In the genomic region with DNA sequence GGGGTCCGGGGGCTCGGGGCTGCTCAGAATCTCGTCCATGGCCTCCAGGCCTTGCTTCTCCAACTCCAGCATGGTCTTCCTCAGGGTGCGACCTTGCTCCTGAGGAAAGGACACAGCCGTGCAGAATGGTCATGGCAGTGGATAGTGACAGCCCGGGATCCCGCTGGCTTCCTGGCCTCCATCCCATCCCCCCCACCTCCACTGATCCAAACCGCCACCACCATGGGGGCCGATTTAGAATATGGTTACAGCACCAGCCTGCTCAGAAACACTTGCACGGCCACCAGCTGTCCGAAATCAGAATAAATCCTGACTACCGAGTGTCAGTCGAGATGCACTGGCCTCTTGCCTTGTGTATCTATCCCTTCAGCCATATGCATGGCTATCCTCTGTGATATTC, we compare ENCODE assay signal across 14 mouse cellular contexts. TPM values are rescaled to one million over a fixed set of nuclear protein-coding genes. Genes with fewer than 3 reads are reported as not detected.
DNase-seq lines count a peak whose midpoint lies in the region; ATAC-seq lines count a peak whose summit lies in the region.
"Had no signal": no experiment of that assay in that cellular context is flagged by ENCODE, and none has a peak within 500 bp of the region (broad histone marks: within the 10 kb centered on the region; RNA-seq: fewer than 3 reads in every experiment).

No protein-coding gene starts in this region.

- H3K4me2 ChIP-seq in forebrain, embryonic 13.5 days, result no peak overlapping the region
- no peak overlapping the region for H3K4me2 ChIP-seq in forebrain, embryonic 15.5 days (replicated peaks)
- H3K4me2 ChIP-seq in hindbrain, embryonic 11.5 days (replicated peaks; ENCODE audit: low read depth, low read length), result no peak overlapping the region
- H3K4me2 ChIP-seq in midbrain, embryonic 12.5 days (replicated peaks), result no peak overlapping the region
- H3K4me2 ChIP-seq: neural tube, embryonic 12.5 days had no signal

- no peak overlapping the region for H3K4me3 ChIP-seq in forebrain, embryonic 13.5 days
- H3K4me3 ChIP-seq in forebrain, embryonic 15.5 days, result no peak overlapping the region
- no peak overlapping the region for H3K4me3 ChIP-seq in hindbrain, embryonic 11.5 days (ENCODE audit: low read depth, low read length)
- no peak overlapping the region for H3K4me3 ChIP-seq in midbrain, embryonic 12.5 days
- H3K4me3 ChIP-seq: erythroblast, embryonic 14.5 days; neural tube, embryonic 12.5 days had no signal

- H3K27me3 ChIP-seq in forebrain, embryonic 13.5 days, result no peaks in the 10 kb centered on the region
- no peaks in the 10 kb centered on the region for H3K27me3 ChIP-seq in forebrain, embryonic 15.5 days
- H3K27me3 ChIP-seq in hindbrain, embryonic 11.5 days (ENCODE audit: control insufficient read depth, insufficient read depth, low read length), result no peaks in the 10 kb centered on the region
- no peaks in the 10 kb centered on the region for H3K27me3 ChIP-seq in midbrain, embryonic 12.5 days
- H3K27me3 ChIP-seq: neural tube, embryonic 12.5 days had no signal

- no peaks in the 10 kb centered on the region for H3K9me3 ChIP-seq in forebrain, embryonic 13.5 days (replicated peaks)
- no peaks in the 10 kb centered on the region for H3K9me3 ChIP-seq in forebrain, embryonic 15.5 days
- H3K9me3 ChIP-seq in hindbrain, embryonic 11.5 days (ENCODE audit: control insufficient read depth, low read length), result no peaks in the 10 kb centered on the region
- no peaks in the 10 kb centered on the region for H3K9me3 ChIP-seq in midbrain, embryonic 12.5 days
- H3K9me3 ChIP-seq: neural tube, embryonic 12.5 days had no signal

- no peak overlapping the region for H3K9ac ChIP-seq in forebrain, embryonic 13.5 days
- H3K9ac ChIP-seq in forebrain, embryonic 15.5 days (replicated peaks), result no peak overlapping the region
- H3K9ac ChIP-seq in hindbrain, embryonic 11.5 days (ENCODE audit: low read depth, low read length), result no peak overlapping the region
- no peak overlapping the region for H3K9ac ChIP-seq in midbrain, embryonic 12.5 days (replicated peaks)
- H3K9ac ChIP-seq: liver, postnatal 0 days; neural tube, embryonic 12.5 days had no signal

- H3K36me3 ChIP-seq in forebrain, embryonic 13.5 days (ENCODE audit: poor library complexity, severe bottlenecking), result peaks cover 78% of the 10 kb centered on the region
- H3K36me3 ChIP-seq in forebrain, embryonic 15.5 days, result peaks cover 25% of the 10 kb centered on the region
- no peaks in the 10 kb centered on the region for H3K36me3 ChIP-seq in hindbrain, embryonic 11.5 days (ENCODE audit: control insufficient read depth, insufficient read depth, low read length)
- peaks cover 33% of the 10 kb centered on the region for H3K36me3 ChIP-seq in midbrain, embryonic 12.5 days

- peak; percentile 51 for DNase-seq in cerebellum, adult 9-10 months
- DNase-seq in hindbrain, embryonic 11.5 days (ENCODE audit: low spot score), result no peak
- no peak for DNase-seq in urinary bladder, postnatal 4 days (ENCODE audit: low spot score in 2 of 2)
- no peak for DNase-seq in kidney, adult 9 months
- no peak for DNase-seq in right cerebral cortex, postnatal 10 days (ENCODE audit: low spot score in 2 of 2)
- DNase-seq: adrenal gland, postnatal 14 days; heart, postnatal 4 days; kidney, adult 8-10 months; liver, postnatal 0 days had no signal

- peaks cover 24% of the 10 kb centered on the region for H3K4me1 ChIP-seq in forebrain, embryonic 13.5 days
- peaks cover 21% of the 10 kb centered on the region for H3K4me1 ChIP-seq in forebrain, embryonic 15.5 days
- peaks cover 4% of the 10 kb centered on the region; the same call in 1 of the 2 replicates for H3K4me1 ChIP-seq in hindbrain, embryonic 11.5 days (replicated peaks; ENCODE audit: control insufficient read depth, insufficient read depth, low read length)
- H3K4me1 ChIP-seq in midbrain, embryonic 12.5 days, result peaks cover 22% of the 10 kb centered on the region

- WGBS in forebrain, embryonic 13.5 days, result 91% methylated on average over 13 of the region's 13 CpGs
- WGBS in forebrain, embryonic 15.5 days, result 88% methylated on average over 13 of the region's 13 CpGs
- 89% methylated on average over 13 of the region's 13 CpGs for WGBS in hindbrain, embryonic 11.5 days
- 88% methylated on average over 13 of the region's 13 CpGs for WGBS in midbrain, embryonic 12.5 days

- 0 out of 2 replicates have a peak, but pooled peaks have one; percentile 14 for ATAC-seq in forebrain, embryonic 13.5 days
- ATAC-seq in forebrain, embryonic 15.5 days (replicated peaks), result no peak
- ATAC-seq in hindbrain, embryonic 11.5 days (ENCODE audit: low FRiP score), result peak; percentile 13; the same call in 1 of the 2 replicates
- 0 out of 2 replicates have a peak, but pooled peaks have one; percentile 5 for ATAC-seq in midbrain, embryonic 12.5 days (ENCODE audit: low FRiP score, low read depth)
- ATAC-seq: liver, postnatal 0 days had no signal

- peak overlapping the region; percentile 76 for H3K27ac ChIP-seq in forebrain, embryonic 13.5 days
- H3K27ac ChIP-seq in forebrain, embryonic 15.5 days (replicated peaks), result no peak overlapping the region
- peak overlapping the region; percentile 62; the same call in 1 of the 2 replicates for H3K27ac ChIP-seq in hindbrain, embryonic 11.5 days (ENCODE audit: low read depth, low read length)
- peak overlapping the region; percentile 79 for H3K27ac ChIP-seq in midbrain, embryonic 12.5 days (replicated peaks)

RNA-seq across cellular contexts. Expression of a gene that starts 57.0 kb away (rescaled TPM):
- 129 and 131 TPM in 2 replicates for polyA plus RNA-seq in forebrain, embryonic 13.5 days (2015; fragmentation: Nextera tagmentation; extraction: Ambion mirVana)
- polyA plus RNA-seq in forebrain, embryonic 15.5 days (2015; fragmentation: Nextera tagmentation; extraction: Ambion mirVana), result 135 TPM in 2 replicates
- polyA plus RNA-seq in hindbrain, embryonic 11.5 days (2014; fragmentation: Nextera tagmentation; extraction: Ambion mirVana), result 70.4 and 75.2 TPM in 2 replicates
- 83.8 and 86.4 TPM in 2 replicates for polyA plus RNA-seq in midbrain, embryonic 12.5 days (2016; fragmentation: Nextera tagmentation; extraction: Ambion mirVana)
- polyA plus RNA-seq: erythroblast, embryonic 14.5 days had no signal
